Mouse (Mus musculus) adipose tissue, adult 10 weeks (tissue): ENCODE measurements around the gene Ptar1. TPM values are rescaled to one million over a fixed set of nuclear protein-coding genes. Genes with fewer than 3 reads are reported as not detected.

Experiments used
- polyA plus RNA-seq: library from polyadenylated mRNA; stranded (reverse); fragments of 350-450 nt; fragmentation: Illumina TruSeq; extraction: RNeasy Lipid Tissue Mini Kit (QIAGEN cat#74804); gene quantifications from one replicate; pipeline ENCODE4 v1.2.3, GENCODE M21; 2014; ENCODE audit warnings: low read depth, low replicate concordance

Ptar1 gene
- polyA plus RNA-seq: 5.3 TPM

DNA sequence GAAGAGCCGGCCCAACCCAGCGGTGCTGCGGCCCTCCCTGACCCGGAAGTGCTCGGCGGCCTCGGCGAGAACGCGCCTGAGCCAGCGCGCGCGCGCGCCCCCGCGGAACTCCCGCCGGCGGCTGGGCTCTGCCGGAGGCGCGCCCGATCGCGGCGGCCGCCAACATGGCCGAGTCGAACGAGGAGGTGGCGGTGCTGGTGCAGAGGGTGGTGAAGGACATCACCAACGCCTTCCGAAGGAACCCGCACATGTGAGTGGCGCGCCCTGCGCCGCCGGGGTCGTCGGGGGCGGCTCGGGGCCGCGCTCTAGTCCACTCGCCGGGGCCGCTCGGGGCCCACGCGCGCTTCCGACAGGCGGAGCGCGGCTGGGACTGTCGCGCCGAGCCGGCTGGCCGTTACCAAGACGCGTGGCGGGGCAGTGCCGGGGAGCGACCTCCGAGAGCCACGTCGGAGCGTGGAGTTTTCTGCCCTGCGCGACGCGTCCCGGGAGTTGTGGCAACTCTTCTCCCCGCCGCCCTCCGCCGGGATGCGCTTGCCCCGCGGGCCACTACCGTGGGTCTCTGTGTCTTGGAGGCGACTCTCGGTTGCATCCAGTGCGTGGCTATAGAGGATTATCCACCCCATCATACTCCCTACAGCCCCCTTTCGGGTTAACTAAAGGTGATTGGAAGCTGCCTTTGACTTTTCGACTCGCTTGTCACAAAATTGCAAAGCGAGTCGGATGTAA is at the start of gene Ptar1:
Ptar1 (plus strand) TSS at position 134 of the 726 bp plus-strand sequence.

DNA sequence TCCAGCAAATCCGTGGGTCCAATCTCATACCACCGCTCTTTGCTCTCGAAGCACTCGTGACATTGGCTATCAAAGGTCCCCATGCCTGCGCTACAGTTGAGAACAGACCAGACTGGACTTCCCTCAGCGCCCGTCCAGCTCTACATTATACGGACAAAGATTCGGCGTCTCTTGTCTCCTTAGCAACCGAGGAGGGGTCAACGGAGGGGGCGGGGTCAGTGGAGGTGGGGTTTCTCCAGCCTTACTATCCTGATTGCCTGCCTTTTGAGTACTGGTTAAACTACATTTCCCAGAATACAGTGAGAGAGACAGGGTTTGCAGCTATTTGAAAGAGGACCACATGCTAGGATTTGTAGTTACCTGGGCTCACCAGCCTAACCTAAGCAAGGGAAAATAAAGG is 34.6 kb upstream of the Ptar1 start, which contains the start of gene 1700028P14Rik:
1700028P14Rik (minus strand) TSS at position 169 of the 400 bp plus-strand sequence.

DNA sequence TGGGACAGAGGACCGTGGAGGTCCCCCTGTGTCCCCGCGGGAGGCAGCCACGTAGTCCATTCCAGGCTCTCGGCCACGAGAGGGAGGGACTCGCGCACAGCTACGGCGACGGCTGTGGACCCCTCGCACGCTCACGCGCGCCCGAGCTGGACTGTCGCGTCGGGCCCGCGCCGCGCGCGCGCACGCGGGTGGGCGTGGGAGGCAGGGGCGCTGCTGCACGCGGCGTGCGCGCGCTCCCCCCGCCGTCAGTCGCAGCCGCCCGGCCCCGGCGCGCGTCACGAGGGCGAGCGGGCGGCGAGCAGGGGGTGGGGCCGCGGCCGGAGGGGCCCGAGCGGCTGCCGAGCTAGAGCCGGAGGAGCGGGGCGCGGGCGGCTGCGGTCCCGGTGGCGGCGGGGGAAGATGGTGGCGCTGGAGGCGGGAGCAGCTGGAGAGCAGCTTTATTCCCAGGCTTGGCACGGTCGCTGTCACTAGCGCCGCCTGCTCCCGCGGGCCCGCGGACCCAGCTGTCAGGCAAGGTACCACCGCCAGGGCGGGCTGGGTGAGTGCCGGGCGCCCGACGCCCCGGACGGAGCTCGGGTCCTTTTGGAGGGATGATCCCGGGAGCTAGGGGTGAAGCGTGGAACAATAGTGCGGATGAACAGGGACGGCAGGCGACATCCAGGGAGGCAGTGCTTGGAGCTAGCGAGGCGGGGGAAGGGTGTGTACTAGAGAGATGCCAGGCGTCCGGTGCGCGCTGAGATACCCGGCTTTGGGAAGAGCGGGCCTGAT is 71.5 kb downstream of the Ptar1 start, which contains the start of gene Apba1:
Apba1 (plus strand) TSS at position 334 of the 768 bp plus-strand sequence.

Other genes starting within 250 kb of the Ptar1 start
- gene Mamdc2, start 239.0 kb upstream of the Ptar1 start, polyA plus RNA-seq: 4.9 TPM
- 4.9 TPM for gene 1700028P14Rik, start 34.6 kb upstream of the Ptar1 start, polyA plus RNA-seq
- gene Apba1, start 71.5 kb downstream of the Ptar1 start, polyA plus RNA-seq: 3.5 TPM